Mouse (Mus musculus) myocyte (in vitro differentiated cells): Measurements from ENCODE around the gene Nupr1.

Source experiments
- CEBPB ChIP-seq: IDR thresholded peaks from 2 replicates; pipeline ENCODE4 v1.6.1; 2011; ENCODE audit warnings: mild to moderate bottlenecking, moderate library complexity; ENCODE audit not compliant: poor library complexity, insufficient read depth, severe bottlenecking
- E2F4 ChIP-seq: IDR thresholded peaks from one replicate; pipeline ENCODE4 v1.6.1; 2011; ENCODE audit warnings: mild to moderate bottlenecking, control low read depth, moderate library complexity; ENCODE audit not compliant: insufficient read depth
- MYOD1 ChIP-seq, 3 experiments: IDR thresholded peaks; one replicate each; pipeline ENCODE4 v1.6.1; 2011; ENCODE audit warnings: control low read depth in 2 of 3, low read depth in 2 of 3, mild to moderate bottlenecking in 2 of 3, moderate library complexity in 1 of 3; ENCODE audit not compliant: insufficient read length in 2 of 3, control insufficient read depth in 1 of 3
- POLR2A ChIP-seq: IDR thresholded peaks from one replicate; pipeline ENCODE4 v1.6.1; 2011; ENCODE audit warnings: low read depth, mild to moderate bottlenecking, control low read depth, moderate library complexity; ENCODE audit not compliant: insufficient read length
- TCF3 ChIP-seq: IDR thresholded peaks from one replicate; pipeline ENCODE4 v1.6.1; 2011; ENCODE audit warnings: low read depth, control low read depth; ENCODE audit not compliant: insufficient read length

- TF ChIP-seq POLR2A (no peak), CEBPB (no peak), MYOD1 (IDR thresholded peaks at IDR 0.05; ENCODE audit: control insufficient read depth in 1 of 3, insufficient read length in 2 of 3, low read depth in 2 of 3) (no peak), TCF3 (no peak), E2F4 (no peak)
Measured at GRCm38 (mm10) chr7:126642545-126643243, 12.0 kb upstream of the Nupr1 start.
